Mouse (Mus musculus): ENCODE data around the gene Pef1.

The Pef1 gene

DNA sequence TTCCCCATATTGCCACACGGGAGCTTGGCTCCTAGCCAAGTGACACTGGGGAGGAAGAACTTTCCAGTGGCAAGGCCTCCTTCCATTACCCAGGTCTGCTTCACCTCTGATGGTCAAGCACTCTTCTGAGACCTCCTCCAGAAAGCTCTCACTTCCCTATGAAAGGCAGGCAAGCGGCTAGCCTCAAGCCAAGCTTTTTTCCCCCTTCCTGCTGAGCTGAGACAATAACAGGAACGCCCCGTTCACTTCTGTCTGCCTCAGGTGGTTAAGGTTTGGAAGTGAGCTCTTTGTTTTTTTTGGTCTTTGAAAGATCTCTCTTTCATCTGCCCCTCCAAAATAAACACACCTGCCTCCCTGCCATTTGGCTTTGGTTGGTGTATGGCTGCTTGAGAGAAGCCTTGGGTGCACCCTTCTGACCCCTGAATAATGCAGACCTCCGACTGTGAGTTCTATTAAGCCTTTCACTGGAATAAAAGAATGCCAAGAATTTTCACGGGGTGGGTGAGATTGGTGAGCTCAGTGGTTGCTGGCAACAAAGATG, at the start of gene Pef1:
Gene Pef1, plus strand, starts transcription at position 448 of the 541 bp plus-strand sequence.
- no peak for DNase-seq (ENCODE audit: low spot score in 2 of 2)

- DNase-seq (ENCODE audit: low spot score in 2 of 2), result no peak
Measured at GRCm38 (mm10) chr4:130053111-130053510, 49.2 kb upstream of the Pef1 start.

DNA sequence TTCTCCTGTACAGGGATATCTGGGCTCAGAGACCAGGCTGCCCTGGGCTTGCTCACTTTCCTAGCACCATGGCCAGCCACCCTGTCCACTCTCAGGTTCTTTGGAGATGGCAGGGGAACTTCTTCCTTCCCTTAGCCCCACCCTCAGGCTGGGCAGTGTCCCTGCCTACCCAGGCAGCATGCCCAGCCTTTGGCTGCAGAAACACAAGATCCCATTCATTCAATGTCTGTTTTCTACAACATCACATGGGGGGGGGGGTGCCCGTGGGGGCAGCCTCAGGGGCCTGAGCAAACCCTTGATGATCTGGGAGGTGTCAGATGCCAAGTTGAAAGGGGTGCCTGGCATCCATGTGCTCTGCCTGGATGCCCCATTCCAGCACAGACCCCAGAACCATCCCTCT, 47.6 kb upstream of the Pef1 start:
- DNase-seq (ENCODE audit: low spot score in 2 of 2), result no peak

- no peak for DNase-seq (ENCODE audit: low spot score in 2 of 2)
Measured at GRCm38 (mm10) chr4:130055160-130056010, 47.0 kb upstream of the Pef1 start.

DNA sequence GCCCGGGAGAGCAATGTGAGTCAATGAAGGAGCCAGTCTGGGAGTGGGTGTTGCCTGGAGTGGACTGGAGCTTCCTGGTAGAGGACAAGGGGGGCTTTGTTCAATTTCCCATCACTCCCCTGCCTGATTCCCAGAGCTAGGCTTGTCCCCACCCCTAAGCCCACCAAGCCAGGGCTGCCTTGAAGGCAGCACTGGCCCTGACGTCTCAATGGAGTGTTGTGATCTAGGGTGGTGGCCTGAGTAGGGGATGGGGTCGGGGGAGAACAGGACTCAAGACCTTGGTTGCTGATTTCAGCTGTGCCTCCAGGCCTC, 46.4 kb upstream of the Pef1 start:
- DNase-seq (ENCODE audit: low spot score in 2 of 2), result no peak

GRCm38 (mm10) chr4:130056471-130056870, 45.9 kb upstream of the Pef1 start:
- no peak for DNase-seq (ENCODE audit: low spot score in 2 of 2)

DNA sequence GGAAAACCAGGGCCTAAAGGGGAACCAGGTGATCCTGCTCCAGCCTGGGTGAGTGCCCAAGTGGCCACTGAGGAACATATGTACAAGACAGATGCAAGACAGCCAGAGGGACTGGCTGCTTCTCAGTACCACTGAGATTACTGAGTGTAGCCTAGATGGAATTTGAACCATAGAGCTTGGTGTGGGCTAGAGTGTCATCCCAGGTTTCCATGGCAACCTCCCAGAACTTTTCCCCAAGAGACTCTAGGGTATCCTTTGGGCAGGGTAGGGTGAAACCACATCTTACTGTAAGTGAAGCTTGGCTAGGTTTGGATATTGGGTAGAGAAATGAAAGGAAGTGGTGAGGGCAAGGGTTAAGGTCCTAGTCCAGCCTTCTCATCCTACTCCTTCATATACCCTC, 41.4 kb upstream of the Pef1 start:
- DNase-seq (ENCODE audit: low spot score in 2 of 2), result no peak

DNA sequence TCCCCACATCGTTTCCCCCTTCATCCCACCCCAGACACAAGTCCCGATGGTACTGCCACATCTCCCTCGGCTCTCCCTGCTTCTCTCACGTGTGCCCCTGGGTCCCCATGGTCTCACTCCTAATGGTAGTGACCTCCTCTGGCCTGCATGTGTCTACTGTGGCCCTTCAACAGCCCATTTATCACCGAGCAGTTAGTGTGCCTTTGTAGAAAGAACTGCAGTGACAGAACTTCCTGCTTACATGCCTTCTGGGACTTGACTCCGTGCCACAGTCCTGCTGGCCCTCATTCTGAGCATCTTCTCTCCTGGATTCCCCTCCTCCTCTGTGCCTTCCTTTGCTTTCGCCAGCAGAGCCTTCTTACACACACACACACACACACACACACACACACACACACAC, 39.2 kb upstream of the Pef1 start:
- DNase-seq (ENCODE audit: low spot score in 2 of 2), result no peak

- peak in 1 of 2 experiments; percentile 71 for DNase-seq (ENCODE audit: low spot score in 2 of 2)
Measured at GRCm38 (mm10) chr4:130066816-130067215, 35.5 kb upstream of the Pef1 start.

- DNase-seq (ENCODE audit: low spot score in 2 of 2), result no peak
Measured at GRCm38 (mm10) chr4:130070523-130070922, 31.8 kb upstream of the Pef1 start.

DNA sequence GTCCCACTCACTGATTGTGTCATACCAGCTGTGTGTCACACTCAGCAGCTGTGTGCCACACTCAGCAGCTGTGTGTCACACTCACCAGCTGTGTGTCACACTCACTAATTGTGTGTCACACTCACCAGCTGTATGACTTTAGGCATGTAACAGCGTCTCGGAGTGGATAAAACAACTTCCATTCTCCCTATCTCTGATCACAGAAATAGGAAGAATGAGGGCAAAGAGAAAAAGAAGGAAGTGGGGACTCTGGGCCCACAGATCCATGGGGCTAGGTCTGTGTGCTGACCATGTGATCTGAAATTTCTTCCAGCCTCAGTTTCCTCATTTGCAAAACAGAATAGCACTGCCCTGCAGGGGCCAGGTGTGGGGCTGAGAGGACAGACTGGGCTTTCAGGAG, 30.6 kb upstream of the Pef1 start:
- no peak for DNase-seq (ENCODE audit: low spot score in 2 of 2)

DNA sequence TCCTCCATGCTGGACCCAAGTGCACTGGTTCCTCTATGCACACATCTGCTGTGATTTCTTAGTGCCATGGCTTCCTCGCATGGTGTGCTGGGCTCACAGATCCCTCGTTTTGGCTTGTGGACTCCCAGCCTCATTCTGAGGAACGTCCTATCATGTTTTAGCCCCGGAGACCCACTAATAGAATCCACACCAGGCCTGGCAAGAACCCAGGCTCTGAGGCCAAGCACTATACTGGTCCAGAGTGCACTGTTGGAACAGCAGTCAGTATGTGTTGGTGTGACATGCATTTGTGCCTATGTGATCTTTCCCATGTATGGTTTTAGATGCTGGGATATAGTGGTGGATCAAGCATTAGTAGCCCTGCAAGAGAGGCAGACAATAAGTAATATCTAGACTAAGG, 29.0 kb upstream of the Pef1 start:
- no peak for DNase-seq (ENCODE audit: low spot score in 2 of 2)

DNA sequence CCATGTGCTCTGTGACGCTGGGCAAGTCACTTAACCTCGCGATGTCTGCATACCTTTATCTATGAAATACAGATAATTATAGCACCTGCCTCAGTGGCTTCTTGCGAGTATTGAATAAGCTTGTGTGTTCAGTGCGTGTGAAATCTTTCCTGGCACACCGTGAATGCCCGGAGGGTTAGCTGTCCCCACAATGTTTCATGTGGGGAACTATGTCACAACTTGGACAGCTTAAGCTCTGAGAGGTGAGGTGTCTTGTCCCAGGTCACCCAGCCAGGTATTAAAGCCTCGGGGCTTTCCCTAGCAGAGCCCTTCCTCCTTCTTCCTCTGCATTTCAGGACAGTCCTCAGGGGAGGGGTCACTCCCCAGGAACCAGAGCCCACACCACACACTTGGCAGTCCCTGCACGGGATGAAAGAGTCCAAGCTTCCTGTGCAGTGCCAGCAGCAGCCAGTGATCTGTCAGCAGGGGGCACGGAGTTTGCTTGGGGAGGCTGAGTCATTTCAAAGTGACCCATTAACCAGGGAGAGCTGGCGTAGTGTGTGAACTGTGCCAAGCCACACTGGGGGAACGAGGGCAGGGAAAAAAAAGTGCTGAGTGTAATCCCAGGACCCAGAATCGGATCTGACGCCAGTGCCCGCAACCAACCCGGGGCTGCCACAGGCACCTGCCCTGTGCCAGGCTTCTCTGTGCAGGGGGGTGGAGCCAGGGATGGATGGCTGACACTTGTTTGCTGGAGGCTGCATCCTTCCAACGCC, 27.4 kb upstream of the Pef1 start:
- no peak for DNase-seq (ENCODE audit: low spot score in 2 of 2)

GRCm38 (mm10) chr4:130076856-130077255, 25.5 kb upstream of the Pef1 start:
- DNase-seq (ENCODE audit: low spot score in 2 of 2), result no peak

DNA sequence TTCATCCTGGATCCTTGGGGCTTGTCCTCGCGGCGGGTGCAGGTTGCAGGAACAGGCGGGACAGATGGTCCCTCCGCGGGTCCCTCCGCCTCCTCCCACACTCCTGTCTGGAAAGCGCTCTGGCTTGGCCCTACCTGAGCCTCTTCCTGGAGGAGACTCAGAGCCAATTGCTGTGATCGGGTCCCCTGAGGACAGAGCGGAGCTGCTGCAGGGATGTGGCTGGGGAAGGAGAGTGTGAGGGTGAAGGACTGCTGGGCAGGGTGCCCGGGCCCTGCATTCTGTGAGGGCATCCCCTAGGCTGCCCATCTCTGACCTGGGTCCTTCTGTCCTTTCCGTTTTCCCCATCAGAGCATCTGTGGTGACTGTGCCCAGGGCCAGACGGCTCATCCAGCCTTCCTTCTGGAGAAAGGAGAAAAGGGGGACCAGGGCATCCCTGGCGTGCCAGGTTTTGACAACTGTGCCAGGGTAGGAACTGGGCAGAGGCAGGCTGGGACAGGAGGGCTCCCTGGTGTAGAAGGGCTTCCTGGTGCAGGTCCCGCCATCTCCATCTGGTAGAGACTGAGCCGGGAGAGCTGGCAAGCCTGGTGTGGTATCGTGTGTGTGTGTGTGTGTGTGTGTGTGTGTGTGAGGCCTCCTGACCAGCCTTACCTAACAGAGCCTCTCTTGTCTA, 23.4 kb upstream of the Pef1 start:
- no peak for DNase-seq (ENCODE audit: low spot score in 2 of 2)

- no peak for DNase-seq (ENCODE audit: low spot score in 2 of 2)
Measured at GRCm38 (mm10) chr4:130079521-130079920, 22.8 kb upstream of the Pef1 start.

DNA sequence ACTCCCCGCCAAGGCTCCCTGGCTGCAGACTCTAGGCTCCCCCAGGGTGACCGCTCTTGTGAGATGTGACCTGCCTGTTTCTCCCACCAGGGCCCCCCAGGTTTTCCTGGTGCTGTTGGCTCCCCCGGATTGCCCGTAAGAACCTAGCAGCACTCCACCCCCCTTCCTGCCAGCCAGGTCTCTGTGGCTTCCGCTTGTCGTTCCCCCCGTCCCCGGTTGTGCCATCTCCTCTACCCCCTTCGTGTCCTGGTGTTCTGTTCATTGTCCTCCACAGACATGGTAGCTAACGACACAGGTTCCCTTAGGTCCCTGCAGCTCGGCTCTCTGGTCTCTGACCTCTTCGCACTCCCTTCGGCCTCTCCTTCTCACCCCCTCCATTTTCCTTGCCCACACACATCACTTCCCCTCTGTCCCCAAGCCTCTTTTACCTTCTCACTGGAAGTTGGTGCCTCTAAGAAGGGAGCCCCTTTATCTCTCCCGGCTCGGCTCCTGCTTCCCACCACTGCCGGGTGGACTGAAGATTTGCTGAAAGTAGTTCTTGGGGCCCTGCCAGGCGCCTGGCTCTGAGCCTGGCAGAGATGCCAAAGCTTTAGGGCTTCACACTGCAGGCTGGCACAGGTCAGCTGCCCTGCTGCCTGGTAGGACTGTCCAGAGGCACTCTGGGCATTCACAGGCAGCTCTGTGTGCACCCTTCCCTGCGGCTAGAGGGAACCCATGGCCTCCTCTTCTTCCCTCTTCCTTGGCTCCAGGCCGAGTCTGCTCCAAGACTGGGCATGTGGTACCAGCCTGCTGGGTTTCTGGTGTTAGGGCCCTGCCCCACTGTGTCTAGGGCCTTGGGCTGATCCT, 20.8 kb upstream of the Pef1 start:
- peak in 1 of 2 experiments; percentile 42 for DNase-seq (ENCODE audit: low spot score in 2 of 2)

- DNase-seq (ENCODE audit: low spot score in 2 of 2), result no peak
Measured at GRCm38 (mm10) chr4:130082211-130082610, 20.1 kb upstream of the Pef1 start.

DNA sequence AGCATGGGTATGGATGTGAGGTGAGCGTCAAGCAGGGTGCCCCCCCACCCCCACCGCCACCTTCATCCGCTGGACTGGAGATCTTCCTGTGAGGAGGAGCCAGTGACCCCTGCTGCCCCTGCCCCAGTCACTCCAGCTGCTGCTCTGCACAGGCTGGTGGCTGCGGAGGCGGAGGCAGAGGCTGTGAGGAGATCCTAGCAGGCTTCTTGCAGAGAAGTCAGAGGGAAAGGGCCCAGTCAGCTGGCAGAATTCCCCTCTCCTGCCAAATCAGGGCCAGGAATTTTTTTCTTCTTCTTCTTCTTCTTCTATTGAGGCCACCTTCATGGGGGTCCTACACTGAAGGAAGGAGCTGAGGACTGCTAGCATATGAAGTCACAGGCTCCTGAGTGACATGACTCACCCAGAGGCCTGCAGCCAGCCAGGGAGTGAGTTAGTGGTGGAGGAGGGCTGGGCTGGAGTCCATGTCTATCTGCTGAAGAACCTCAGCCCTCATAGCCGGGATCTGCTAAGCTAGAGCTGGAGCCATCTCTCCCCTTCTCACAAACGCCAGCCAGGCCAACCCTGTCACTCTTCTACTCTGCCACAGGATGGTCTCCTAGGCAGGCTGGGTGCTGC, 17.9 kb upstream of the Pef1 start:
- DNase-seq (ENCODE audit: low spot score in 2 of 2), result peak in 1 of 2 experiments; percentile 55

- no peak for DNase-seq (ENCODE audit: low spot score in 2 of 2)
Measured at GRCm38 (mm10) chr4:130085246-130085820, 17.0 kb upstream of the Pef1 start.

DNA sequence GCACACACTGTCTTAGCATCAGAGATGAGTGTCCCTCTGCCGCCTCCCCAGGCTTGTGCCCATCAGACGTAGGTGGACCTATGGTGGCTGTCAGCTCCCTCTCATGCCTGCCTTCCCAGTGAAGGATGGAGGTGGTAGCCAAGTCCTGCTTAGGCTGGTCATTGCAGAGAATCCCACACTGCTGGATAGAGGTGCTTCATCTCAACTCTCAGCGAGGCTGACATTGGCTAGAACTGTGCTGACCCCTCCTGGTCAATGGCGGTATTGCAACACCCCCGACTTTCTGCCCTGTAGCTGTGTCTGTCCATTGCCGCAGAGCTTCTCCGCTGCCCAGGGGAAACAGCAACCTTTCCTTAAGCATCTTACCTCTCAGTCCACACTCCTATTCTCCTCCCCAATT, 15.1 kb upstream of the Pef1 start:
- DNase-seq (ENCODE audit: low spot score in 2 of 2), result peak; percentile 85 to 93
